Mouse (Mus musculus): ENCODE results near the gene Src. TPM values are rescaled to one million over a fixed set of nuclear protein-coding genes. Genes with fewer than 3 reads are reported as not detected.
A peak's percentile ranks its signal among the peaks of the same experiment; 100 is the strongest.
"Not testable (repeated sequence)": the region's sequence is repeated elsewhere in the genome, so short reads cannot be mapped to it uniquely, and the experiment has no call there.

Gene Src
- 32.0 and 32.5 TPM in 2 replicates for polyA plus RNA-seq (2015; fragmentation: Nextera tagmentation; extraction: Ambion mirVana)

DNA sequence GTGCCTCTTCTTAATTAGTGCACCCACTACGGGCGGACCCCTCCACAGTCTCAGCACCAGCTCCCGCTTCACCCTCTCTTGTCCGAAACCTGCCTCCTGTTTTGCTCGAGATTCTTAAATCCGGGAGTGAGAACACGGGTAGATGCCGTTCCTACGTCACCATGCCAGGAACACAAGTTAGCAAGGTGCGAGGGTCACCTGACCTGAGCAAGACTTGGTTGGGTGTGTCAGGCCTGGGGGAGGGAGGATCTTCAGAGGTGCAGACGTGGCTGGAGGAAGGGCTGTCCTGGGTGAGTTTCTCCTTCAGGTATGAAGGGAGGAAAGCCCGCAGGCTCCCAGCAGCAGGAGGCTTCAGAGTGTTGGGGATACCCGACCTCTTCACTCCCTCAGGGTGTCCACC is at the start of gene Src:
Gene Src, plus strand, starts transcription at position 239 of the 400 bp plus-strand sequence.
- no peaks in the 10 kb centered on the region for H3K27me3 ChIP-seq
- no peaks in the 10 kb centered on the region for H3K9me3 ChIP-seq
- H3K27ac ChIP-seq (replicated peaks) = peak within 1 kb of the TSS; percentile 43
- H3K9ac ChIP-seq = no peak within 1 kb of the TSS; the same call in 1 of the 2 replicates
- H3K4me3 ChIP-seq = no peak within 1 kb of the TSS
- no peaks in the 10 kb centered on the region for H3K36me3 ChIP-seq
- no peak for ATAC-seq (ENCODE audit: low read depth)
- H3K4me2 ChIP-seq = peak within 1 kb of the TSS; percentile 21; the same call in 1 of the 2 replicates
- peaks cover 29% of the 10 kb centered on the region for H3K4me1 ChIP-seq (replicated peaks)
- WGBS = 22% methylated on average over 13 of the region's 13 CpGs

DNA sequence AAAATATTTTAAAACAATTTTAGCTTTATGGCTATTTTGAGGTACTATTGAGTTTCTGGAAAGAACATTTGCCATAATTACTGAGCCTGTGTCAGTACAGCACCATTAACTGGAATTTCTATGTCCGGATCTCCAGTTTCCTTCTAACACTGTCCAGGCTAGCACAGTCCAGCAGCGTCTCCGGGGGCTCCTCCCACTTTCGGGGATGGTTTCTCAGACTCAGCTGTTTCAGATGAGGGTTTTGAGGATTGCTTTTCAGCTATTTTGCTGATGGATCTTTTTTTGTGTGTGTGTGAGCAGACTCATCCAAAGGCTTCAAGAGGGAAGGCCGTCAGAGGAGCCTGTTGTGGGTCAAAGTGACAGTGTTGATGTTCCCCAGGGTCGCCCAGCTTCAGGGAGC is 46.5 kb upstream of the Src start:
- Histone ChIP-seq H3K4me3 (no peak overlapping the region), H3K4me2 (no peak overlapping the region), H3K27ac (replicated peaks) (no peak overlapping the region), H3K36me3 (no peaks in the 10 kb centered on the region), H3K4me1 (replicated peaks) (peaks cover 52% of the 10 kb centered on the region), H3K9ac (0 out of 2 replicates have a peak overlapping the region, but pooled peaks have one; percentile 12), H3K27me3 (no peaks in the 10 kb centered on the region), H3K9me3 (no peaks in the 10 kb centered on the region)
- WGBS = 82% methylated on average over 6 of the region's 6 CpGs
- no peak for ATAC-seq (ENCODE audit: low read depth)

DNA sequence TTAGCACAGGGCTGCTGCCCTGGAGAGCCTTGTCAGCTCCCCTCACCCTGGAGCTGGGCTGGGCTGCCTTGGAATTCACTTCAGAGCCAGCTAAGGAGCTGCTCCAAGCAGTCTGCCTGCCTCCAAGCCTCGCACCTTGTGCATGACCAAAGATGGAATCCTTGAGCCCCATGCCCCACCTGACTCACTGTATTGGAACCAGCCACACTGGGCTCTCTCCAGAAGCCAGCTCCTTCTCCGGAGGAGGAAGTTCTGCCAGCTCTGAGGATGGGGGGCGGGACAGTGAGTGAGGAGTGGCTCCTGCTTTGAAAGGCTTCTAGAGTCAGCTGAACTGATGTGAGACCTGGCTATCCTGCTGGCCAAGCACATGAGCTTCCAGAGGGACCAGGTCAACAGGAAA is 44.6 kb upstream of the Src start:
- Histone ChIP-seq H3K27me3 (no peaks in the 10 kb centered on the region), H3K36me3 (no peaks in the 10 kb centered on the region), H3K4me3 (no peak overlapping the region), H3K9me3 (no peaks in the 10 kb centered on the region), H3K9ac (no peak overlapping the region), H3K4me1 (replicated peaks) (peaks cover 52% of the 10 kb centered on the region), H3K4me2 (no peak overlapping the region), H3K27ac (replicated peaks) (no peak overlapping the region)
- 80% methylated on average over 3 of the region's 3 CpGs for WGBS
- no peak for ATAC-seq (ENCODE audit: low read depth)

DNA sequence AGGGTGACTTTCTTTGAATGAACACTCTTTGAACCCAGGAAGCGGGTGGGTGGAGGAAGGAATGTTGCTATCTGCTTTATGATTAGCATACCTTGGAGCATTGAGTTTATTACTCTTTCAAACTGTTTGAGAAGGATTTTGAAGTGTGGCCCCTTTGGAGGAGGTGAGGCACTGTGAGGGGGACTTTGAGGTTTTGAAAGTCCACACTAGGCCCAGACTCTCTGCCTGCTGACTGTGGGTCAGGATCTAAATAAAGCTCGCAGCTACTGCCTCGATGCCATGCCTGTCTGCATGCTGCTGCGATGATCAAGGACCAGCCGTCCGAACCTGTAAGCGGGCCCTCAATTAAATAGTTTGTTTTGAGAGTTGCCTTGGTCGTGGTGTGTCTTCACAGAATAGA is 43.2 kb upstream of the Src start:
- no peak overlapping the region for H3K27ac ChIP-seq (replicated peaks)
- ATAC-seq (ENCODE audit: low read depth) = no peak
- no peak overlapping the region for H3K4me2 ChIP-seq
- peaks cover 41% of the 10 kb centered on the region for H3K4me1 ChIP-seq (replicated peaks)
- no peaks in the 10 kb centered on the region for H3K27me3 ChIP-seq
- no peak overlapping the region for H3K4me3 ChIP-seq
- 46% methylated on average over 8 of the region's 8 CpGs for WGBS
- H3K36me3 ChIP-seq = peaks cover 11% of the 10 kb centered on the region; the same call in 1 of the 2 replicates
- H3K9ac ChIP-seq = no peak overlapping the region
- H3K9me3 ChIP-seq = no peaks in the 10 kb centered on the region

DNA sequence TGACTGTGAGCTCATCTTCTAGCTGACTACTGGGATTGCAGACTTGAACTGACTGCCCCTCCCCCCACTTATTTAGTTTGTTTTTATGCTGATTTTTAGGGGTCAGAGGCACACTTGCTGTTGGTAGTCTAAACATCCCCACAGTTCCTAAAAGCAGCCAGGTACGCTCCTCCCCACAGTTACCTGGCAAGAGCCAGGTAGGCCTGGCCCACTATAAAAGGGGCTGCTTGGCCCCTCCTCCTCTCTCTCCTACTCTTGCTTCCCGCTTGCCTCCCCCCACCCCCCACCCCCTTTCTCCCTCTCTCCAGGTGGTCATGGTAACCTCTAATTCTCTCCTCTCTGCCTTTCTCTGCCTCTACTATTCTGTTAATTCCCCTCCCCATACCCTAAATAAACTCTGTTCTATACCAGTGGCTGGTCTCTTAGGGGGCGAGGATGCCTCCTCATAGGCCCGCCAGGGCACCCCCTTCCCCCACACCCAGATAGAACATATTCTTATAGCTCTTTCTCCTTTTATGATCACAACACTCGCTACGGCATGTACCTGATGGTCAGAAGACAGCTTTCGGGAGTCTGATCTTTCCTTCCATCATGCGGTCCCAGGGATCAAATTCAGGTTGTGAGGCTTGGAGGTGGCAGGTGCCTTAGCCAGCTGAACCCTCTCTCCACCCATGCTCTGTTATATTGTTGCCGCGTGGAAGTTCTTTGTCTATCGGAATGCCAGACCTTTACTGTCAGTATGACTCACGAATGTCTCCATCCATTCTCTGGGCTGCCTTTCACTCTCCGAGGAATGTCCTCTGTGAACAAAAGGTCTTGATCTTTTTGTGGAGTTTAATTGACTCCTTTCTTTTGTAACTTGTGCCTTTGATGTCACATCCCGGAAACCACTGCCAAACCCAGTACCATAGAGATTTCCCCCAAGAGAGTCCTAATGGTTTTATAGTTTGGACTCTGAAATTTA is 42.2 kb upstream of the Src start:
- H3K4me1 ChIP-seq (replicated peaks) = peaks cover 41% of the 10 kb centered on the region
- H3K4me2 ChIP-seq = peak overlapping the region; percentile 44
- peaks cover 18% of the 10 kb centered on the region; the same call in 1 of the 2 replicates for H3K36me3 ChIP-seq
- ATAC-seq (ENCODE audit: low read depth) = peak; percentile 55; the same call in 1 of the 2 replicates
- H3K9me3 ChIP-seq = no peaks in the 10 kb centered on the region
- peak overlapping the region; percentile 57 for H3K9ac ChIP-seq
- peak overlapping the region; percentile 13; the same call in 1 of the 2 replicates for H3K4me3 ChIP-seq
- H3K27me3 ChIP-seq = no peaks in the 10 kb centered on the region
- WGBS = 11% methylated on average over 14 of the region's 14 CpGs
- peak overlapping the region; percentile 30 for H3K27ac ChIP-seq (replicated peaks)

DNA sequence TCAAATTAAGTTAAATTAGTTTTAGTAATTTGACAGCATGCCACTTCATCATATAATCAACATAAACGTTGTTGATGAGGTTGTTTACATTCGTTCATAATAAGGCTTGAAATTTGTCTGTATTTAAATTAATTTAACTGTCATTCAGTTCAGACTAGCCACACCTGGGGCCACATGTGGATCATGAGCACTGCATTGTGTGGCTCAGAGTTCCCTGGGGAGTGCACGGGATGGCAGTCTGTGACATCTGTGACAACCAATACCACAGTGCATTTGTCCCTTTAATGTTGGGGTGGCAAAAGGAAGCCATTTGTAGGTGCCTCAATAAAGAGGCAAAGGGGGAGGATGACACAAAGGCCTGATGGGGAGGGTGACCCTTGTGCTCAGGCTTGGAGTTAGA is 41.2 kb upstream of the Src start:
- Histone ChIP-seq H3K4me1 (replicated peaks) (peaks cover 34% of the 10 kb centered on the region), H3K27ac (replicated peaks) (peak overlapping the region; percentile 46; the same call in 1 of the 2 replicates), H3K9ac (no peak overlapping the region), H3K36me3 (peaks cover 21% of the 10 kb centered on the region; the same call in 1 of the 2 replicates), H3K4me2 (no peak overlapping the region), H3K27me3 (no peaks in the 10 kb centered on the region), H3K9me3 (no peaks in the 10 kb centered on the region), H3K4me3 (no peak overlapping the region)
- no peak for ATAC-seq (ENCODE audit: low read depth)
- 11% methylated on average over 3 of the region's 3 CpGs for WGBS

DNA sequence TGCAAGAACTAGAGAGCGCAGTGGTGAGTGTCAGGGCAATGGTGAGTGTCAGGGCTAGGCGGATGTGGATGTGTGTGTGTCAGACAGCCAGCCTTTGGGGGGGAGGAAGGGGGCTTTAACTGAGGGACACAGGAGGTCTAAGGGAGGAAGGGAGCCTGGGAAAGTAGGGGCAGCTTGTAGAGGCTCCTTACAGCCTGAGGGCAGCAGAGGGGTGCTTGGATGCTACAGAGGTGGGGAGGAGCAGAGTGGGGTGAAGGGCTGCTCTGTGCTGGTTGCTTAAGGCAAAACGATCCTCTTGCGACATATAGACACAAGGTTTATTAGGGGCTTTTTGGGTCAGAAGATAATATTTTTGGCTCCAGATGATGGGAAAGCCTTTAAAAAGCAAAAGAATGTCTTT is 33.4 kb upstream of the Src start:
- Histone ChIP-seq H3K9me3 (no peaks in the 10 kb centered on the region), H3K9ac (no peak overlapping the region), H3K4me1 (replicated peaks) (peaks cover 16% of the 10 kb centered on the region; the same call in 1 of the 2 replicates), H3K4me2 (no peak overlapping the region), H3K27ac (replicated peaks) (peak overlapping the region; percentile 33; the same call in 1 of the 2 replicates), H3K27me3 (no peaks in the 10 kb centered on the region), H3K36me3 (peaks cover 28% of the 10 kb centered on the region), H3K4me3 (no peak overlapping the region)
- ATAC-seq (ENCODE audit: low read depth) = no peak
- WGBS = 73% methylated on average over 4 of the region's 4 CpGs

DNA sequence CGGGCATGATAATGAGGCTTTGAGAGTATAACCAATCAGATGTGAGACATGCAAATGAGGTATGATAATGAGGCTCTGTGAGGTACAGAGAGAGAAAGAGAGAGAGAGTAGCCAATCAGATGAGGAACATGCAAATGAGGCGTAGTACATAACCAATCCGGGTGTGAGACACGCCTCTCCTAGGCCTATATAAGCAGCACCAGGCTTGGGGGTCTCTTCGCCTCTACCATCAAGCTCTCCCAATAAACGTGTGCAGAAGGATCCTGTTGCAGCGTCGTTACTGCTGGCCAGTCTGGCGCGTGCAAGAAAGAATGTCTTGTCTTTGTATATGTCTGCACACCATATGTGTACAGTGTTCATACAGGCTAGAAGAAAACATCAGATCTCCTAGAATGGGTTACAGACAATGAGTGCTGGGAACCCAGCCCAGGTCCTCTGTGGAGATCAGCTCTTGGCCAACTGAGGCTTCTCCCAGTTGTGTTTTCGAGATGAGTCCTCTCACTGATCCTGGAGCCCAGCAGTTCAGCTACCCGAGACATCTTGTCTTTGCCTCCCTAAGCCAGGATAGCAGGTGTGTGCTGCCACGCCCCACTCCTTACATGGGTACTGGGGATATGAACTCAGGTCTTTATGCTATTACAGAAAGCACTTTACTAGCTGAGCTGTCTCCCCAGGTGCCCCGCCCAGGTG is 29.2 kb upstream of the Src start:
- not testable (repeated sequence) for H3K27ac ChIP-seq (replicated peaks); ATAC-seq (ENCODE audit: low read depth); H3K4me2 ChIP-seq; H3K27me3 ChIP-seq; H3K9me3 ChIP-seq; H3K4me3 ChIP-seq; H3K9ac ChIP-seq; H3K4me1 ChIP-seq (replicated peaks)
- peaks cover 28% of the 10 kb centered on the region for H3K36me3 ChIP-seq
- WGBS = 92% methylated on average over 14 of the region's 14 CpGs

DNA sequence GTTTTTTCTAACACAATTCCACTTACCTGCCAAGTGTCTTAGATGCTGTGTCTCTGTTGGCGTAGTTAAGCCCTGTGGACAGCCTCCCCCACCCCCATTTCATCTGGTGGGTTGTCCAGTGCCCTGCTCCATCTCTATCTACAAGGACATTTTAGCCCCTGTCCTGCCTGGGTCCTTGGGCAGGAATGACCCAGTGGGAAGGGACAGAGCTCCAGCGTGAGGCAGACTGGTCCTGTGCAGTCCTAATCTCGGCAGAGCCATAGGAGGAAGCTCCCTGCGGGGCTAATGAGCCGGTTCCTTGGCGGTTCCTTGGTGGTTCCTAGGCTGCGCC is 28.7 kb upstream of the Src start:
- ATAC-seq (ENCODE audit: low read depth) = no peak
- Histone ChIP-seq H3K27me3 (no peaks in the 10 kb centered on the region), H3K4me1 (replicated peaks) (0 out of 2 replicates have a peak, but pooled peaks cover 8% of the 10 kb centered on the region), H3K27ac (replicated peaks) (no peak overlapping the region), H3K4me2 (no peak overlapping the region), H3K9ac (no peak overlapping the region), H3K4me3 (no peak overlapping the region), H3K9me3 (no peaks in the 10 kb centered on the region), H3K36me3 (peaks cover 27% of the 10 kb centered on the region)
- 81% methylated on average over 7 of the region's 7 CpGs for WGBS

DNA sequence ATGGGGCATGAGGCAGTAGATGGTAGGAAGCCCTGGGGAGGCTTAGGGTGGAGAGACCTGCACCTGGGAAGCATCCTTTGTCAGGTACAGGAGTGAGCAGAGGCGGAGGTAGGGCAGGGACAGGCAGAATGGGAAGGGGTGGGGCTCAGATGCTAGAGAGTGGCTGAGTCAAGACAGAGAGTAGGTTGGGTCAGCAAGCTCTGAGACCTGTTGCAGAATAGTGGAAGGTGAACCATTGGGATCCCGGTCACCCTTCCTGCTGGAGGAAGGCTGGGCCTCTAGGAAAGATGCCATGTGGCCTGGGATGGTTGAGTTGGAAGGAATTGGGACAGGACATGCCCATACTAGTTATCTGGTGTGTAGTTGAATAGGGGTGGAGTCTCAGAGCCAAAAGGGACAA is 25.9 kb upstream of the Src start:
- no peak overlapping the region for H3K9ac ChIP-seq
- no peak overlapping the region for H3K4me3 ChIP-seq
- H3K36me3 ChIP-seq = peaks cover 40% of the 10 kb centered on the region
- H3K27ac ChIP-seq (replicated peaks) = no peak overlapping the region
- WGBS = 100% methylated on average over 2 of the region's 2 CpGs
- H3K9me3 ChIP-seq = no peaks in the 10 kb centered on the region
- H3K4me2 ChIP-seq = no peak overlapping the region
- no peak for ATAC-seq (ENCODE audit: low read depth)
- H3K27me3 ChIP-seq = no peaks in the 10 kb centered on the region
- H3K4me1 ChIP-seq (replicated peaks) = peaks cover 17% of the 10 kb centered on the region

DNA sequence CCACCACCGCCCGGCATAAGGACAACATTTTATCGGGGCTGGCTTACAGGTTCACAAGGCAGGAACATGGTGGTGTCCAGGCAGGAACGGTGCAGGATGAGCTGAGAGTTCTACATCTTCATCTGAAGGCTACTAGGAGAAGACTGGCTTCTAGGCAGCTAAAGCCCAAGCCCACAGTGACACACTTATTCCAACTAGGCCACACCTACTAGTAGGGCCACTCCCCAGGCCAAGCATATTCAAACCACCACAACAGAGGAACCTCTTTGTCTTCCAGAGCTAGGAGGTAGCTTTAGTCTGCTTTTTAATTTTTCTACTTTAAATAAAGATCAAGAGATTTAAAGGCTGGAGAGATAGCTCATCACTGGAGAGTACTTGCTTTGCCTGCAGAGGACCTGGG is 24.7 kb upstream of the Src start:
- H3K27ac ChIP-seq (replicated peaks) = no peak overlapping the region
- H3K4me2 ChIP-seq = no peak overlapping the region
- no peaks in the 10 kb centered on the region for H3K27me3 ChIP-seq
- WGBS = 96% methylated on average over 4 of the region's 4 CpGs
- H3K9me3 ChIP-seq = no peaks in the 10 kb centered on the region
- H3K4me1 ChIP-seq (replicated peaks) = peaks cover 17% of the 10 kb centered on the region
- peaks cover 53% of the 10 kb centered on the region for H3K36me3 ChIP-seq
- no peak overlapping the region for H3K9ac ChIP-seq
- H3K4me3 ChIP-seq = no peak overlapping the region
- ATAC-seq (ENCODE audit: low read depth) = no peak

DNA sequence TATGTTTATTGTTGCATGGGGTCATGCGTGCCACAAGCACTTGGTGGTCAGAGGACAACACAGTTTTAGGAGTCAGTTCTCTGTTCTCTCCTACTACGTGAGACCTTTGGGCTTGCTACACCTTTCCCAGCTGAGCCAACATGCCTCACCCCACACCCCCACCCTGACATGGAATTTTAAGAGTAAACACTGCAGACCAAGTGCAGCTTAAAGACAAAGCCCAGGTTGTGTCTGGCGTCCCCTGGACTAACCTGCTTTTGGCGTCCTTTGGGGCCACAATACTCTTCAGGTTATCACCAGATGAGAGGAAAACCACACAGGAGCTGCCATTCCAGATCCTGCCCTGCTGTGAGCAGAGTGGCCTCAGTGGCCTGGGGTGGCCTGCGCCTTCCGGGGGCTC is 23.4 kb upstream of the Src start:
- WGBS = 72% methylated on average over 6 of the region's 6 CpGs
- H3K9ac ChIP-seq = 0 out of 2 replicates have a peak overlapping the region, but pooled peaks have one; percentile 22
- no peak for ATAC-seq (ENCODE audit: low read depth)

More for the DNA sequence above, 23.4 kb upstream of the Src start:
- Histone ChIP-seq H3K36me3 (peaks cover 57% of the 10 kb centered on the region), H3K9me3 (no peaks in the 10 kb centered on the region), H3K27me3 (no peaks in the 10 kb centered on the region), H3K27ac (replicated peaks) (peak overlapping the region; percentile 42; the same call in 1 of the 2 replicates), H3K4me2 (no peak overlapping the region), H3K4me3 (no peak overlapping the region), H3K4me1 (replicated peaks) (peaks cover 17% of the 10 kb centered on the region)

All from neural tube, embryonic 13.5 days (tissue).